Mouse (Mus musculus): Measurements from ENCODE around the gene Gdap2.

DNA sequence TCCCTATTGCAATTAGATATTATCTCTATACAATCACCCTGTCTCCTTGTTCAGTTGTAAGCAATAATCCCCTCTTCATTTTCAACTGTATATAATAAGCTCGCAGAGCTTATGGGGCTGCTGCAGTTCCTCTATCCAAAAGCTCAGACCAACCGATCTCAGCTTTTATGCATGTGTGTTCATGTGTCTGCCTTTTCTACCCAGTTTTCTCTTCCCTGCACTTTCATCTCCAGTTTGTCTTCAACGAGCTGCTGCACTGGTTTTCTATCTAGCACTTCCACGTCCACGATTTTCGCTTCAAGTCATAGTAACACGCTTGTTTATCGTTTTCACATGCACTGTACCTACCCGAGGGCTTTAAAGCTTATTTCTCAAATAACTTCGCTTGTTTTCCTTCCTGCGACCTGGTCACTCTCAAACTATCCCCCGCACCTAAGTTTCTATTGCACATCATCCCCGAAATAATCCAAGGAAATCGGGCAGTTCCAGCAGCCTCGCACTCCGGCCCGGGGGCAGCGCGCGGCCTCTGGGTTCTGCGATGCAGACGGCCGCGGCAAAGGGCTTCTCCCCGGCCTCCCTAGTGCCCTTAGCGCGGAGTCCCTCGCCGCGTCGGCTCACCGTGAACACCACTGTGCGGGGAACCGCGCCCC is 391 bp upstream of the Gdap2 start:
- no peak for TF ChIP-seq EP300 (optimal IDR thresholded peaks at IDR 0.05)
- TF ChIP-seq CTCF (IDR thresholded peaks at IDR 0.05; ENCODE audit: low read depth) = no peak
